Mouse (Mus musculus) cerebellum, adult 9-11 months (tissue): ENCODE results near the gene Trpm3.

ENCODE experiments used
- DNase-seq: peaks from one replicate; pipeline ENCODE4 v3.0.0; 2022

Gene Trpm3

DNA sequence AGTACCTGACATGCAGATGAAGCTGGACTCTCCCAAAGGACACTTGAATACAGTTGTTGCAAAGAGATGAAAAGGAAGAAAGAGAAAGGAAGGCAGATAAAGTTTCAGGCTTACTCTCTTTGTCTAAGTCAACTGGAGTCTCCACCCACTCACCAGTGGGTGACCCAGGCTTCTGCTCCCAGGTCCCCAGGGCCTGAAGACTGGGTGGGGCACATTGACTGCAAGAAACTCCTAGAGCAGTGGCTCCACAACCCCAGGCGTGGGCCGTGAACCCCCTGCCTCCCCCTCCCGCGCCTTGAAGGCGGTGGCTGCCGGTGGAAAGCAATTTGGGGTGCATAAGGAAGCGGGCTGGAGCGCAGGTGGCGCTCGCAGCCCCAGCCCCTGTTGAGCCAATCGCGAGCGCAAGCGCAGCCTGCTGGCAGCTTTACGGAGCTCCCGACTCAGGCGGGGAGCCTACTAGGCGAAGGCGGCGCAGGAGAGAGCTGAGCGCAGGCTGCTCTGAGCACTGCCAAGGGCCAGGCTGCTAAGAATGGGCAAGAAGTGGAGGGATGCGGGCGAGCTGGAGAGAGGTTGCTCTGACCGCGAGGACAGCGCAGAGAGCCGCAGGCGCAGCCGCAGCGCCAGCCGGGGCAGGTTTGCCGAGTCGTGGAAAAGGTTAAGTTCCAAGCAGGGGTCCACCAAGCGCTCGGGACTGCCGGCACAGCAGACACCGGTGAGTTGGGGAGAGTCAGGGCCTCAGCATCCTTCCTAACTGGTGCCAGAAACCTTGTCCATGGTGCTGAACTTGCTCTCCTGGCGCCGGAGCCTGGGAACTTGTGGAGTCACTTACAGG lies at the start of gene Trpm3:
Gene Trpm3 (plus strand): TSS at position 457 of the 832 bp plus-strand sequence.
- peak; percentile 62 for DNase-seq

DNA sequence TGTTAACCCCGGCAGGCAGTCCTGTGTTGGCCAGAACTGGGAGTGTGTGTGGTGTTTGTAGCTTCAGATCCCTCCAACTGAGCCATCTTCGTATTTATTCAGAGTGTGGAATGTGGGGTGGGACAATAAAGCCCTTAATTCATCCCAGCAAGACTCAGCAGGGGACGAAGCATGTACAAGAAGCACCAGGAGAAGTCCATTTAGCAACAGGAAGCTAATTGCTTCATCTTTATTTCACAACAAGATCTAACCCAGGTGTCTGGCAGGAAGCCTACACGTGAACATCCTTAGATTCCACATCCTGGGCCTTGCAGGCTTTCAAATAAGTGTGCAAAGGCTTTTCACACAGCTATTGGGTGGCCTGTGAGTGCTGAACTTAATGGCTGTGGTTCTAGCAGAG lies 38.3 kb upstream of the Trpm3 start:
- no peak for DNase-seq

DNA sequence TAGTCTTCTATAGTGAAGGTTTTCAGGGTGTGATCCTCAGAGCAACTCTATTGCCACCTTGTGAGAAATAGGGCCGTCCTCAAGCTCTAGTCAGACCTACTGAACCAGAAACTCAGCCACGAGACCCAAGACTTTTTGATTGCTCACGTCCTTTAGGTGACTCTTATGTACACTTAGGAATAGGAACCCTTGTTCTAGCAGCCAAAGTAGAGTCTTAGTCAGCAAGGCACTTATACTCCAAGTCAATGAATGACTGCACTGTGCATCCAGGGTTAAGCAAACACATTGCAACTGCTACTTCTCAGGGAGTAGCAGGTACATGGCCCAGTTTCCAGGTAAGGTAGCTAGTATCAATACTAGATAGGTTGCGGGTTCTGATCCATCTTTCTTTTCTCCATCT lies 35.0 kb upstream of the Trpm3 start:
- DNase-seq, result no peak

DNA sequence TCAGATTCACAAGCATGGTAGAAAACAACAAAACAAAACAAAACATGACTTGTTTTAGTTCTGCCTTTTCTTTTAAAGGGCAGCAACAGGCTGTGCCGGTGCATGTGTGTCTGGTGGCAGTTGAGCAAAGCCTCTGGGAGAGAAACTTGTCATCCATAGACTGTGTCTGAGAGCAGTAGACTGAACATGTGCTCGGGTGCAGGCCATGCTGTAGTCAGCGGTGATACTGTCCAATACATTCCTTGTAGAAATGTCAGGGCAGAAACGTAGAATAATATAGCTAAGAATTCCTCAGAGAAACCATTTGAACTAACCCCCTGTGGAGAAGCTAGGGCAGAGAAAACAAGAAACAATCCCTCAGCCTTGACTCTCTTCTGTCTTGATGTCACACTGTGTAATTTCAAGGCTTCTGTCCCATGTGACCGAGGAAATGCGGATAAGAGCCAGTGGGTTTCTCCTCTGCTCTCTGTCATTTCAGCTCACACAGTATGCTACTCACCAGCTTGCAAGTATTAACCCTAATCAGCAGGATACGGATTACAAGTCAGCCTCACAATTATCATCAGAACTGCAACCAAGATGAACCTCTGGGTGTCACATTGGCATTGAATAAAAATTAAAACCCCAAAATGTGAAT lies 33.9 kb upstream of the Trpm3 start:
- no peak for DNase-seq

DNA sequence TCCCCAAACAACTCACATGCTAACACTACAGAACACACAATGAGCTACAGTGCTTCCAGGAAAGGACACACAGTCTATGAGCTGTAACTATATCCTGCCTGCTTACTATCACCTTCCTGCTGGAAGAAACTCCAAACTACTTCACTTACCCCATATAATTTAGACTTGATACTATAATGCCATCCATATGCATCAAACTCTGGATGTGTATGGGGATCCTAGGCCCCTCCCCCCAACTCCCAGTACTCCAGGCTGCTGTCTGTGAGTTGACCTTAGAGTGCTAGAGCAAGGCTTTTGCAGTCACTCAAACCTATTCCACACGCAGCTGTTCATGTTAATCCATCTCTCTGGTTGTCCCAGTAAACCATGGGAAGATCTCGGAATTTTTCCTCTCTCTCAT lies 33.2 kb upstream of the Trpm3 start:
- no peak for DNase-seq

DNA sequence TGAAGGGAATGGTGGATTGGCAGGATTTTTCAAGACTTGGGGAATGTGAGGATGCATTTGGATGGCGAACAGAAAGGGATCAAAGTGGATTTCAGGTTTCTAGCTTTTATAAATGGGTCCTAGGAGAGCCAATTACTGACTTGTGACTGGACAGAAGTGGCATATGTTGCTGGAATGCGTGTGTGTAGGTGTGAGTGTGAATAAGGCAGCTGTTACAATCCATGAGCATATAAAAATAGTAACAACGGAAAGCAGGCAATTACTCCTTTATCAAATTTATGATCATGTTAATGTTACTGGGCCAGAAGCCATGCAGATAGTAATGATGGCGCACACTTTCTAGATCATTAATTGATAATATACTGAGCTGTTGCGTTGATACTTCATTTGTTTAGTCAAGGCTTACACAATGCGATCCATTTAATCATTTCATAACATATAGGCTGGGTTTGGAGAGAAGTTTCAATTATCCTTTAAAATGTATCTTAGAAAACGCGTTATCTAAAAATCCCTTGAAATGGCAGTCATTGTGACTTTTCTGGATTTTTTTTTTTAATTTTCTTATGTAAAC lies 29.9 kb upstream of the Trpm3 start:
- no peak for DNase-seq

DNA sequence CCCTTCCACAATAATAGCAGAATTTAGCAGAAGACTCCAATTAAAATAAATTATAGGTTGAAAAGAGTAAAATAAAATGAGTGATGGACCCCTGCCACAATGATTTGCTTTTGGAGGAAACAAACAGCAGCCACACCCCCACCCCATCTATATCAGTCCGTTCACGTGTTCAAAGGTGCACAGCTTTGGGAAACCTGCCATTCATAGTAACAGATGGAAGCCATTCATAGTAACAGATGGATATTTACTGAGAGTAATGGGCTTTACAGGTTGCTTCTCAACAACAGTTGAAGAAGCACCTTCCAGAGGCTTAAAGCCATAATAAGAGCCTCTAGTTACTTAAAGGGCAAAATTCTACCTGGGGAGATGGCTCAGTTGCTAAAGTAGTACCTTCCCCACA lies 17.9 kb upstream of the Trpm3 start:
- DNase-seq, result no peak

DNA sequence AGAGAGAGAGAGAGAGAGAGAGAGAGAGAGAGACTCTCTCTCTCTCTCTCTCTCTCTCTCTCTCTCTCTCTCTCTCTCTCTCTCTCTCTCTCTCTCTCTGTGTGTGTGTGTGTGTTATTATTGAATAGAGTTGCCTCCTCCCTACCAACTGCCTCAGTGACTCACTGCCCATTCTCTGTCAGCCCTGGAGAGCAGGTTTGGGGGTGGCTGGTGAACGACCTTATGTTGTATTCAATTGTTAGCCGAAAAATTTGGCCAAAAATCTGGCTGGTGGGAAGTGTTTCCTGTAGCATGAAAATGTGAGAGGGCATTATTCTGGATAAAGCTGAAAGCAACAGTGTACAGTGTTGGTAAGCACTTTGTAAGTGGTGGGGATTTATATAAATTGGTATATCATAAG lies 17.2 kb upstream of the Trpm3 start:
- no peak for DNase-seq

DNA sequence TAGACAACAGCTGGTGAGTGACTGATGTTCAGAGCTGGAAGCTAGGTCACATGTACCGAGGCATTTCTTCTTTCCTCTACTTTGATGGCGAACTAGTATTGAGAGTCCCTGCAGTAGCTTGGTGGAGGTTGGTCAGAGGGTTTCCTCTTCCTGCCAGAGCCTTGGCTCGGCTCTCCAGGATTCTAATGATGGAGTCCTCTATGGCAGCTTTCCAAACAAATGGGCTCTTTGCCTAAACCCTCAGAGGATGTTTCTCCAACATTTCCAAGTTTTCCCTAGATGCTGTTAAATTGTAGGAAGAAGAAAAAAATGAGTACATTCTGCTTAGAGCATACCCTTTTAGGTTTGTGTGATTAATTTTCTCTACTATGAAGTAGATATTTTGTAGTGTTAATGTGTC lies 6.2 kb upstream of the Trpm3 start:
- peak; percentile 14 for DNase-seq

DNA sequence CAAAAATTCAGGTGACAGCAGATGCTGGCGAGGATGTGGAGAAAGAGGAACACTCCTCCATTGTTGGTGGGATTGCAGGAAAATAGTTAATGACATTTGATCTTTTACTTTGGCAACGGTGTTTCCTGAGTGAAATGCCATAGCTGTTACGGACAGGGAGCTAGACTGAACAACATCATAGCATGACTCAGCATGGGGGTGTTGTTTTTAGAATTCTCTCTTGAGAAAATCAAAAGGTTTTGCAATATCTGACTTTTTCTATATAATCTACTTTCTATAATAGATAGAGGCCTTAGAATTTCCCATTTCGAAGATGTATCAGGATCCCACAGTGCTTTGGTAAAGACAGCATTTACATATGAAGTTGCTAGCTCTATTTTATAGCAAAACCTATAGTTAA lies 39.7 kb downstream of the Trpm3 start:
- DNase-seq, result no peak

DNA sequence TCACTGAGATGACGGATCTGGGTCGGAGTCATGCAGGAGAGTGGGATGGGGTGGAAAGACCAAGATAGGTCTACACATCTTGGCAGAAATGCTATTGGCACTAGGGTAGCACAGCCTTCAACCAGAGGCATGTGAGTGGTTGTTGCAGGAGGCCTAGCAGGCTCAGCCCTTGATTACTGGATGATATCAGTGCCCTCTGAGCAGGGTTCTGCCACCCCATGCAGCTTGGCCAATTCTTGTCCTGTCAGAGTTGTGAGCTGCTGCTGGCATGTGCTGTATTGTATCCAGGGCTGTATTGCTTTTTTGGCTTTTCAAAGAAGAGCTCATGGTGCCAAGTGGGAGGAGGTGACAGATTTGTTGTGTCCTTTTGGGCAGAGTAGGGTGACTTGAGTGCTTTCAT lies 40.2 kb downstream of the Trpm3 start:
- DNase-seq, result no peak

DNA sequence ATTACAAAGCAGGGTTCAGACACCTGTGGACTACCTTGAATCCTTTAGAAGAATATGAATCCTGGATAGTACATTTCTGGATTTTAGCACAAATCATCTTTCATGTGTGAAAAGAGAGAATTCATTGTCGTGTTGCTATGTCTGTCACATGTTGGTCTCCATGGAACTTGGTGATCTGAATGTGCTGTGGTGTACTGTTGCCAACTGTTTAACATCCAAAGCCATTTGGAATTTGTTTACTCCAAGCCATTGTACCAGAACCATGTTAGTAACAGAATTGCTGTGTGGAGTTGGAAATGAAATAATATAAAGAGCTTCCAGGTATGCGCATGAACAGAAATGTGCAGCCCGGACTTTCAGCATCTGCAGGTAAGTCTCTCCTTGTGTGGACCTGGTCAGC lies 41.3 kb downstream of the Trpm3 start:
- DNase-seq, result no peak

DNA sequence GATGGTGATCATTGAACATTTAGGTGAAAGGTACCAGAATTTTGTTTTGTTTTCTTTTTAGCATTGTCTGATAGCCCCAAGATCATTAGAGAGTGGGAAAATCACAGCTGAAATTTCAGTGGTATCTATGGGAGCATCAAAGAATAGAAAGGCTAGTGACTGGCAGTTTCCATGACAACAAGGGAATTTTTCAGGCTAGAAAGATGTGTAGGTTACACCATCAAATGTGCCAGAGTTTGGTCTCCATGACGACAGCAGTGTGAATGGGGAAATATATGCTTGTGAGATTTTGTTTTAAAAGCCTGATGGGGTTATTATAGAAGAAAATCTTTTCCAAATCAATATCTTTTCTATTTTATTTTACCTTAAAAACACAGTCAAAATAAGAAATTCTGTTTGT lies 50.9 kb downstream of the Trpm3 start:
- no peak for DNase-seq

DNA sequence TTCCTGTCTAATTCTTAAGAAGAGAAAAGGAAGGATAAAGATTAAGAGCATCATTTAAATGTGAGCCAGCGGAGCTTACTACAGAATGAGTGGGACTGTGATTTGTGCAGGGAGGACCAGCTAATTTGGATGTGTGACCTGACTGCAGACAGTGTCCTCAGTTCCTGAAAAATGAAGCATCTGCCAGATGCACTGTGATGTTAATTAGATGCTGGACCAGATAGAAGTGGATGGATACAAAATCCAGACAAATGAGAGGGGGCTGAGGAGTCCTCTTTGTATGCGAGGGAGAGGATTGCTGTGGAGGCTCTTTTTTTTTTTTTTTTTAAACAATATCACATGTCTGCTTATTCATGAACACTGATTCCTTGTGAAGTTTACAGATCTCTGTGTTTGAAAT lies 83.7 kb downstream of the Trpm3 start:
- no peak for DNase-seq

DNA sequence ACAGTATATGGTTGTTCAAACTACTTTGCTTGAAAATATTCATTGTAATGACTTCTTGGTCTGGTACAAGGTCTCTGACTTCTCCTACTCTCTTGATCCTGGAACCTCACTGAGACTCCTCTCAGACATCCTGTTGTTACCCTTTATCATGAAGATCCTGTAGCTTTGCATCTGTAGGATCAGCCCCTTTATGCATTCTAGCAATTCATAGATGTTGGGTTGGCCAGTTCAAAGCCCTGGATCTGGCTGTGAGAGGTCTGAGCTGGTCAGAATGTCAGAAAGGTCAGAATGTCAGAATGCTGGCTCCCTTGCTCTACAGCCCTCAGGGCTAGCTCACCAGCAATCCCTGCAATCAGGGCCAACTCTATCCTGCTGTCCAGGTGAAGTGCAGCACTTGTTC lies 95.3 kb downstream of the Trpm3 start:
- DNase-seq, result no peak

DNA sequence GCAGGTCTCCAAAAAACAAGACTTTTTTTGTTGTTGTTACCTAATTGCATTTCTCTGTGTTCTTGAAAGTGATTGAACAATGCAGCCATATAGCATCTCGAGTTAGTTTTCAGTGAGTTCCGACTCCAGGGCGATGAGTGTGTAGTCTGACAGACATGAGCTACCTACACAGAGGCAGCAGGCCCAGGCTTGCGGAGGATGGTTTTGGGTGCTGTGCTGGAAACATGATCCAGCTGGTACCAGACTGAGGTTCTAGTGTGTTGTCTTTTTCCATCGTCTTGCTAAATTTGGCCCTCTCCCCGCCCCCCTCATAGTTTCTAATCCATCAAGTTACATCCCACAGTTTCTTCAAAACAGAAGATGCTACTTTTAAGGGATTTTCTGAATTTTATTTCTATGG lies 110.2 kb downstream of the Trpm3 start:
- no peak for DNase-seq

DNA sequence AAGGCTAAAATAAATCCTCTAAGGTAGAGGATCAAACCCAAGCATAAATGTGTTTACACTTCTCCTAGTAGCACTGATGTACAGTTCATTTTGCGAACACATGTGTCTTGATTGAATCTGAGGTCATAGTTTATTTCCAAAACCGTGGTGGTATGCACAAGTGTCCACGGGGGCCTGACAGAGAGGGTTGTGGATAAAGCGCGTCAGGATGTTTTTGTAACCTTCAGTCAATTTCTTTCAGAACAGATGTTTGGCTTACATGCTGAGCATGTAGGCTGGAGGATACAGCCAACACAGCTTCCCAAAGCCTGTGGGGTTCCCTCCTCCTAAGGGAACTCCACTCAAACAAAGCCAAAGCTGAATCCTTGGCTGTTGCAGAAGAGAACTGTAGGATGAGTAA lies 134.1 kb downstream of the Trpm3 start:
- DNase-seq, result no peak

DNA sequence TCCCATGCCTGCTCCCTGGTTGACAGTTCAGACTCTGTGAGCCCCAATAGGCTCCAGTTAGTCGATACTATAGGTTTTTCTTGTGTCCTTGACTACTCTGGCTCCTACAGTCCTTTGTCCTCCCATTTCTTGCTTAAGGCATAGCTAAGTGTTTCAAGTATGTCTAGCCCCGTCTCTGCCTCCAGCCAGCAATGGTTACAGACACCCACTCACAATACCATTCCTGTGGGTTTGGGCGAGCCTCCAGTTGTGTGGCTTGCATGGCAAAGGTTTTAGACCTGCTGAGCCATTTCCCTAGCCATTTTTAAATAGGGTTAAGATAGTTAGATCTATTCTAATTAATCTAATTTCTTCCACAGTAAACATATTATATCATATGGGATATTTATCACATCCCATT lies 145.8 kb downstream of the Trpm3 start:
- no peak for DNase-seq

DNA sequence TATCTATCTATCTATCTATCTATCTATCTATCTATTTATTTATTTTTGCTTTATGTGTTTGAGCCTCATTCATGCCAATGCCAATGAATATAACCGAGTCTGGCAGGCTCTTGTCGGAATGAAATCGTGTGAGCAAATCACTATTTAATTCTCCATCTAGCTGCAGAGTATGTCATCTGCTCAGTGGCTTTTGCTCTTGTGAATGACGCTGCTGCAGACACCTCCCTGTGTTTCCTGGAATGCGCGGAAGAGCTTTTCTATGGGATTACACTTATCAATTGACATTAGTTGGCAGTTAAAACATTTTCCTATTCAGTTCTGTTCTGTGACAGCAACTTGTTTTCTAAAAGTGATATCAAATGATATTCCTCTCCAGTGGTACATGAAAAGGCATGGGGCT lies 153.8 kb downstream of the Trpm3 start:
- no peak for DNase-seq

DNA sequence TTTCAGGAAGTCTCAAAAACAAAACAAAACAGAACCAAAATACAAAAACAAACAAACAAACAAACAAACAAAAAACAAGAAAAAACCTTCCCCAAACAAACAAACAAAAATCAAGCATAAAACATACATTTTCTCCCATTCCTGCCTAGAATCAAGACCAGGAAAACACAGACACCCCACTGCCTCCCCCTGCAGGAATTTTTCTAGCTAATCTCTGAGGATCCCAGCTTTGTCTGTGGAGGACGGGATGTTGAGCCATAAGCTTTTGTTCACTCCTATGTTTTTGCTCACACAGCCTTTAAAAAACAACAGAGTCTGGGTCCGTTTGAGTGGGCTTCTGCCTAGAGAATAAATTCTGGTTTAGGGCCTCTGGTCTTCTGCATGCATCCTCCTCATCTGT lies 162.1 kb downstream of the Trpm3 start:
- no peak for DNase-seq

DNA sequence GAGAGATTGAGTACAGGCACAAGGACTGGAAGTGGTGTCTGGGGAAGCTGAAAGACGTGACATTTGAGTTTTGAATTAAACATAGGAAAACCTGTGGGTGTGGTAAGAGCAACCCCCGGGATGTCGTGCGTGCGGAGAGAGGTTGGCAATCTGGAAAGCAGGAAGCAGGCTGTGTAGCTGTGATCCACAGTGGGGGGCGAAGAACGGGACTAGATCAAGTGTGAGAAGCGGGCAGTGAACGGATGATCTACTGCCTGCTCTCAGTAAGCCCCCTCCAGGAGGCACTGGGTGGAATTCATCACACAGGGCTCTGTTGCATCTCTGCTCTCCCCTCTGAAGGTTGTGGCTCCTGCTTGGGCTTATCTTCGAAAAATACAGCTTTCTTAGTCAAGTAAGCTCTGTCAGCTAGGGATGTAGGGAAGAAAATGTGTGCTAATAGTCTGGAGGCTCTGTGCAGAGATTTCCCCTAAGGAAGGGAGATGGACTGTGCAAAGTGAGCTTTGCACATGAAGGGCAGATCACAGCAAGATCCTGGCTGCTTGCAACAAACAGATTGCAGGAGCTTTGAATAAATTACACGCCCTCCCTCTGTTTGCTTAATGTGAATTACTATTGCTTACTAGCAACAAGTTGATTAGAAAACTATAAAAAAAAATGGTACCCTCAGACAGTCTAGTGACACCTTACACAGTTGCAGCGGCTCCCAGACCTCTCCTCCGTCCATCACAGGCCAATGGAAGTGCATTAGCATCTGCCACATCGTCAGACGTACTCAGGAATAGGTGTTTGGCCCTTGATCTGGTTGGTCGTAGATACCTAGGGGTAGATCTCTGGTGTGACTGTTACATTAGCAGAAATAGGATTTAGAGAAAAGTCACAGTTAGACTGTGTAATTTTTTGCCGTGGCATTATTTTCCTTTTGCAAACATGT lies 164.4 kb downstream of the Trpm3 start:
- DNase-seq, result peak; percentile 87

DNA sequence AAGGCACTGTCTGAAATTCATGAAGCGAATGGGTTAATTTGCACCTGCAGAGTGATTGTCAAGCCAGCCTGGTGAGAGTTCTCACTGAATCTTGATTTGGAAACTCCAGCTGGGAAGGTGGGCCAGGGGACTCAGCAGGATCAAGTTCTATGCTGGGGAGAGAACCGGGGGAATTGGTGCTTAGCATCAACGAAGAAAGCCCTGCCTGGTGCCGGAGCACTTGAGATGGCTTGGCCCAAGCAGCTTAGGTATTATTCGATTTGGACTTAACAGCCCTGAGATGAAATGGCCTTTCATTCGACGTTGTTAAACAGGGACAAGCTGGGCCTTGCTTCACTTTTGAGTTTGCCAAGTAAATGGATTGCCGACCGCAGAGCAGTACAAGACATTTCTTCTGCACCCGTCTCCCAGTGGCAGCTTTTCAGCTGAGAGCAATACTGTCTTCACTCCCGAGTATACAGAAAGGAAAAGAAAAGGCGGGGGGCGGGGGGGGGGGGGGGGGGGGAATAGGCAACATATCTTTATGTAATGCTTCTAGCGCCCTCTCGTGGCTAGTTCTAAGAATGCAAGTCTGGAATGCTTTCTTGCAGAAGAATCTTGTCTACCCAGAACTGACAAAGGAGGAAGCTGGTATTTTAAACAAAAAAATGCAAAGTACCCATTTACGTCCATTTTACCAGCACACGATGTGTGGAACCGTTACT lies 165.3 kb downstream of the Trpm3 start:
- peak; percentile 82 for DNase-seq

DNA sequence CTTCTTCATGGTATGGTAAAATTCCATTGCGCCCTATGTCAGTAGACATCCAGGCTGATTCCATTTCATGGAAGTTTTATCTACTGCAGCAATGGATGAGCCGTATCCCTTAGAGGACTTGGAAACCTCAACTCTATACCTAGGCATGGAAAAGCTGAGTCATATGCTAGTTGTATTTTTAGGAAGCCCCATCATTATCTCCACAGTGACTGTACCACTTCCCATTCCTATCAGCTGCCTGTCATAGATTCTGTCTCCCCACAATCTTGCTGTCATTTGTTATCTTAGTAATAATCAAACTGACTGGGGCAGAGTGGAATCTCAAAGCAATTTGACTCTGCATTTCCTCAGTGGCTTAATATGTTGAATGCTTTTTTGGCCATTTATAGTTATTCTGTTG lies 169.2 kb downstream of the Trpm3 start:
- DNase-seq, result no peak
